Mouse (Mus musculus) liver (tissue): ENCODE data around the gene Add3.

Source experiments
- DNase-seq: peaks from one replicate; pipeline ENCODE4 v3.0.0-alpha.2; 2020; ENCODE audit warnings: mixed read lengths

The Add3 gene

DNA sequence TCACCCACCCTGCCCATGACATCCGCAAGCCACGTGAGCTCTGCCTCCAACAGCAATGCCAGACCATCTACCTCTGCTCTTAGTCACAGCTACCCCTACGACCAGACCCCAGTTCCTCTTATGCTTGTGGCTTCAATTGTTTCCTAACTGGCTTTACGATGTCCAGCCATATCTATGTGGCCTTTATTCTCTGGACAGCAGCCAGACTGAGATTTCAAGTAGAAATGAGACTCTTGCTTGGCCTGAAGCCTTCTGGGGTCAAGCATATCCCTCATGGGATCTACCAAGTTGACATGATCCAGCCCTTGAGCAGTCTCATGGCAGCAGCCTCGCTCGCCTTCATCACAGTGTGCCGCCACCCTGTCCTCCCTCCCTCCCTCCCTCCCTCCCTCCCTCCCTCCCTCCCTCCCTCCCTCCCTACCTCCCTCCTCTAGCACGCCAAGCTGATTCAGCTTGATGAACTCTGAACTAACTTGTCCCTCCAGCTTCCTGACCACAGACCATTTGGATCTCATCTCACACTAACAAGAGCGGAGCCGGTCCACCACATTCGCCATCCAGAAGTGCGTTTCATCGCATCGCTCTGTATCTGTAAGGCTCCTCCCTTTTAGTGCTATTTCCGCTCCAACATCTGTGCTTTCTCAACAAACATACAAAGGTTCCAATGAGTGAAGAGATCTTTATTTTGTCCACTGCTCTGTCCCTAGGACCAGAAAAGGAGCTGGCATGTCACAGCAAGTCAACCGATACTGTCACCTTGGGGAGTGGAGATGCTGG lies 9.7 kb upstream of the Add3 start:
- DNase-seq: no peak

DNA sequence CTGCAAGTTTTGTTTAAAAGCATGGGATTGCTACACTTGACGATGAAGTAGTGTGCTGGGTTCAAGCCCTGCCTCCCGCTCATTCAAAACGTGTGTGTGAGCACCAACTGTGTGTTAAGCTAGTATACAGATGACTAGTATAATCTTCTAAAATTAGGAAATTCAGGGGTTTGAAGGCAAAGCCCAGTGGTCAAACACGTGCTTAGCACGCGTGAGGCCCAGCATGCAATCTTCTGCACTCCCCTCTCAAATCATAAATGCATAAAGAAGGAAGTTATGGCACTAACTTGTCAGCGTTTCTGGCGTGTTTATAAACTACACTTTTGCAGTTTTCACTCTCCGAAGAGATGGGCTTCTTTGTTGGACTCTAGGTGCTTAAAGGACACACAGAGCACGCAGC lies 7.8 kb upstream of the Add3 start:
- DNase-seq: no peak

DNA sequence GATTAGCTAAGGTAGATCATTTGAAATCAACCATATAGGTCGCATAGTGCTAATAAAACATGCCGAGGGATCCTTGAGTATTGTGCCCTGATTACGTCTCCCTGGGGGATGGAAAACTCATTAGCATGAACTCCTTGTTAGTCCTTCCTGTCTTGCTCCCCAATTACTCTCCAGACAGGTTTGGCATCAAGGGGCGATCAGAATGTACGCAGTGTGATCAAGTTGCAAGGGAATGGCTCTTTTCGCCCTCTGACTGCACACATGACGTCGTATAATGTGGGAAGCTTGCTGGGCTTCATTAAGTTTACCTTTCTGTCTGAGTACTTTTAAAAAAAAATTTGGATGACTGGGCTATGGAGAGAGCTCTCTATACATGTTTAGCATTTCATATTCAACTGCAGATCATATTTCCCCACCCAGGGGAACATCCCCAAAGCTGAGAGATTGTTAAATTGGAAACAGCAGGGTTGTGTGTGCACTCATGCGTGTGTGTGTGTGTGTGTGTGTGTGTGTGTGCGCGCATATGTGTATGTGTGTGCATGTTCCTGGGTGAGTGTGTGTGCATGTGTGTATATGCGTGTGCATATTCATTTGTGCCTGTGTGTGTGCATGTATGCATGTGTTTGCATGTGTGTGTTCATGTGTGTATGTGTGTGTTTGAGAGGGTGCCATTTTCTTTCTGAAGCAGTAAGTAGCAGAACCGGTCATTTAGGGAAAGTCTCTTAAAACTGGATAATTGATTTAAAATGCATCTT lies 3.7 kb upstream of the Add3 start:
- no peak for DNase-seq

DNA sequence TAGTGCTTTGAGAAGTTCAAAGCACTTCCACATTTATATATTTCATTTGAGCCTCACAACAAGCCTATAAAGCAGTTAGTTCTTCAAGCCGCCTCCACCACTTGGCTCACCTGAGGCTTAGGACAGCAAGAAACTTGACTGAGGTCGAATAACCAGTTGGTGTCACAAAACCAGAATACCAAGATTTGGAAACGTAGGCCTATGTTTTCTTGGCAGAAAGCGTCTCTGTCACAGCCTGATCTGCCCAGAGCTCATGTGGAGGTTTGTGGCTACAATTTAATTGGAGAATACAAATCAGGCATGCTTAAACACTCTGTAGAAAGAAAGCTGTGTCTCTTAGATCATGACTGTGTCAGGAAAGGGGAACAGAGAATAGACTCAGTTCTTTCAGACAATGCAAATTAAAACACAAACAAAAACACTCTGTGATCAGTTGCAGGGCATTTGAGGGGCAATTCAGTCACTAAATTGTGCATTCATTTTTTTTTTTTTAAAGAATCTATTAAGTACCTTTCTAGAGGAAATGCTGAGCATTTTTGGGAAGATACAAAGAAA lies 3.0 kb upstream of the Add3 start:
- no peak for DNase-seq

DNA sequence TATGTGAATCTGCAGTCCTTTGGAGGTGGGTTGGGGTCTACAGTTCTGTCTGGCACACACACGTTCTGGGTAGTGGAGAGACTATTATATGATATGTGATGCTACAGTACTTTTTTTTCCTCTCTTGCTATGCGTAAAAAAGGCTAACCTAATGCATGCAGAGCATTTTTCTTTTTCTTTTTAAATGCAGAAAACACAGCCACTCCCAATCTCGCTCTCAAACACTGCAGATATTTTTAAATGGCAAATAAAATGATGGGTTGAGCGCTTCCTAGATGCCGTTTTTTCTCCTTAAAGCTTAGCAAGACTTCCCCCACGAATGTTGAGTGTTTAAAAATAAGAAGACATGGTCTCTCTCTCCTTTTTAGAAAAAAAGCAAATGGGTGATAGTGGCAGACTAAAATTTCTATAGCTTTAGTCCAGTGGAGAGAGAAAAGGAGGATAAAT lies 584 bp downstream of the Add3 start:
- no peak for DNase-seq

DNA sequence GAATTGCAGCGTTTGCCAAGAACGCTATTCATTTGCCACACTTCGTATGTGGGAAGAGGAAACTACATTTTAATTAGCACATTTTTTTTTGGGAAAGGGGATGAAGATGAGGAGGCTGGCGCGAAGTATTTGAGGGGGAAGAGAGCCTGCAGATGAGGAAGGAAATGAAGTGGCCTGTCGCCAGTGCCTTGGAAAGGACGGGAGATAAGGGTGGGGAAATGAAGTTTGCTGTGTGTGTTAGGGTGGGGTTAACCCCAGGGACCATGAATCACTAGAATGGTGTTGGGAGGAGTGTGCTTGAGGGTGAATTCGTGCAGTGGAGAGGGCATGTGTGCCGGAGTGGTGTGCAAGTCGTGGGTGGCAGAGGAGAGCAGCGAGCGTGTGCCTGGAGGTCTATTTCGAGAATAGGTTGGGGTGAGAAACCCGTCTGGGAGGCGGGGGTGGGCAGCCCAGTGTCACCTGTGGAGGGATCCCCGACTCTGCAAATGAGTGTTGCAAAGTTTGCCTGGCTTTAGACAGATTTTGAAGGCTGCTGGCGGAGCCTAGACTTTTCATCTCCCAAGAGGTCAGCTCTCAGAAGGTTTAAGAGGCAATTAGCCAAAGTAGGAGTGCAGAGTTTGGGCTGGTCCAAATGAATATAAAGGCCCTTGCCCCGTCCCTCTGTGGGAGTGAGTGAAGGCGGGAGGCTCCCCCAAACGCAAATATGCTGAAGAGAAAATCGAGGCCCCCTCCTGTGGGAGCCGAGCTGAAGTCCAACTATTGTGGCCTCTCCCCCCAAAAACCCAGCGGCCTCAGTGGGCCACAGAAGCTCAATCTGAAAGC lies 1.2 kb downstream of the Add3 start:
- peak; percentile 59 for DNase-seq

DNA sequence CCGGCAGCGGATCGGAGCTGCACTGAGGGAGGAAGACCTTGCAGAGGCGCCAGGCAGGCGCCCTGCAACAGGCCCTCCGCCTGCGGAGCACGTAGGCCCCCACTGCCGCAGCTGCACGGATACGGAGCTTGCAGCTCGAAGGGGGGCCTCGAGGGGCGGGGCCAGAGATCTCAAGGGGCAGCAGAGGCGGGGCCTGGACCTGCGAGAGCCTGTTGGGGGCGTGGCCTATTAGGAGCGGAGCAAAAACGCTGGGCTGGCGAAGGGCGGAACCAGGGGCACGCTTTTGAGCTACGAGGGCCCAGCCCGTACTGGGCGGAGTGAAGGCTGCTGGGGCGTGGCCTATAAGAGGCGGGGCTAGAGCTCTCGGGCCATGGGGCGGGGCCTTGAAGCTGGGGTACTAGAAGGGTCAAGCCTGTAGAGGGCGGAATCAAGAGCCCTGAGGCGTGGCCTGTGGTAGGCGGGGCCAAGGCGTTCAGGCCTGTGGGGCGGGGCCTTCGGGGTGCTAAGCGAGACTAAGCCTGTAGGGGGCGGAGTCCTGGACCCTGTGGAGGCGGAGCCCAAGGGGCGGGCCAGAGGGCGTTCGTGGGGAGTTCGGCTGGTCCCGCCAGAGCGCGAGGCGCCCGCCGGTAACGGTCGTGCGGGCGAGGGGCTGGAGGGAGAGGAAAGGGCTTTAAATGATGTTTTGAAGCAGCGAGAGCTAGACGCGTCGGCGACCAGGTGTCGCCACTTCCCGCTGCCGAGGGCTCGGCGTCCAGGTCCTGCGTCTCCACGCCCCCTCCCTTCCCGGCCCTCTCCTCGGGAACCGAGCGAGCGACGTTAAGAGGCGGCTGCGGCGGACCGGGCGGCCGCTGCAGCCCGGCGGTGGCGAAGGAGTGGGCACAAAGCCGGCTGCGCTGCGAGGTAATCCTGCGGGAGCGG lies 2.2 kb downstream of the Add3 start:
- peak; percentile 100 for DNase-seq

DNA sequence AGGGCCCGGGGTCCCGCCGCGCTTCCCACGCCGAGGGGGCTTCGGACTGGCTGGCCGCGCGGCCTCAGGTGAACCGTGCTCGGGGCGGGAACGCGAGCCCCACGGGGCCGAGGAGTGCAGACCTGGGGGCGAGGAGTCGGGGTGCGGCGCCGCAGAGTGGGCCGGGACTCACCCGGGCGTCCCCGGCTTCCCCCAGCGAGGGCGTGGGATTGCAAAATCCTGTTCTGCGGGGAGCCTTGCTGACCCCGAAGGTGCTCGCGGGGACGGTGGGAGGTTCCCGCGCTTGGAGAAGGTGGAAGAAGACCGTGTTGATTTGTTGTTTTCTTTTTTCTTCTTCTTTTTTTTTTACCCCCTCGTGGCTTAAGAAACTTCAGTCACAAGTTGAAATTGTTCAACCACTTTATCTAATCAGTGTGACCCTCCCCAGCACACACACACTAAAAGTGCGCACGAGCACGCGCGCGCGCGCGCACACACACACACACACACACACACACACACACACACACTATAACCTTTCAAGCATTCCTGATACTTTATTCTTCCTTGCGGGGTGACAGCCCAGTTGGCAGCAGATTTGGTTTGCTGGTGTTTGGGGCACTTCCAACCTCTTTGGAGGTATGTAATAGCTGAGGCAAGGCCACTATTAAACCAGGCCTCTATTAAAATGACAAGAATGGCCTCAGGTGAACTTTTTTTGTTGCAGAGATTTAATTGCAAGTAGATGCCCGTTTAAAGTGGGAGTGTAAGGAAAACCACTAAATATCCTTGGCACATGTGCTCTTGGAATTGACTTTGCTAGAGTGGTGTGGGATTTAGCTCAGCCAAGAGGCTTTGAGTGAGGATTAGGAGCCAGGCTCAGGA lies 3.1 kb downstream of the Add3 start:
- peak; percentile 43 for DNase-seq

DNA sequence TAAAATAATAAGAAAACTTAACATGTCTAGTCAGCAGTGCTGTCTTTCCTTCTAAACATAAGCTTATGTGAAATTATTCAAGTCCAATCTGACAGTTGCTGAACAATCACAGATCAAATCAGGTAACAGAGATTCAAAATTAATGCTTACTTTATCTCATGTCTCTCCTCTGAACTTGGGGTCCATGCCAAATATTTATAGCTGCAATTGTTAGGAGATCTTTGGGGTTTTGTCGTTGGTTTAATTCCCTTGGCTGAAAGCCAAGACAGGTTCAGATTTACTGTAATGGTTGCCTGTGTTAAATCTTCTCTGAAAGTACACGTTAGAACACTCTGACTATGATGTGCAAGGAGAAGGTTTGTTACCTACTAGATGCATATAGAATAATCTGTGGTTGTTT lies 4.8 kb downstream of the Add3 start:
- DNase-seq: no peak

DNA sequence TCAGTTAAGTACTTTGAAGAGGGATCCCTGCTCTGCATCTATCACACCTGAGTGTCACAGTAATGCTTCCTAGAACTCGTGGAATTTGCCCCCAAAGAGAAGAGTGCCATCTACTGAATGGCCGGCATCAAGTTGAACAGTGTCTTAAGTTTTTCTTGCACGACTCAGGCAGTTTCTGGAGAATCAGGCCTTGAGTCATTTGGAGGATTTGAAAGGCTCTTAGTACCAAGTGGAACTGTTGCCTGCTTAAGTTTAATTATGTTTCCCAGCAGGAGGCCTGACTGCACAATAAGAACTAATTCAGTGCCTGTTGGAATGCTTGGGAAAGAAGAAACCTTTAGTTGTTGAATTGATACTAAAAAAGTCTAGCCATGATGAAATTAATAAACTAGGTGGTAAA lies 9.1 kb downstream of the Add3 start:
- no peak for DNase-seq

DNA sequence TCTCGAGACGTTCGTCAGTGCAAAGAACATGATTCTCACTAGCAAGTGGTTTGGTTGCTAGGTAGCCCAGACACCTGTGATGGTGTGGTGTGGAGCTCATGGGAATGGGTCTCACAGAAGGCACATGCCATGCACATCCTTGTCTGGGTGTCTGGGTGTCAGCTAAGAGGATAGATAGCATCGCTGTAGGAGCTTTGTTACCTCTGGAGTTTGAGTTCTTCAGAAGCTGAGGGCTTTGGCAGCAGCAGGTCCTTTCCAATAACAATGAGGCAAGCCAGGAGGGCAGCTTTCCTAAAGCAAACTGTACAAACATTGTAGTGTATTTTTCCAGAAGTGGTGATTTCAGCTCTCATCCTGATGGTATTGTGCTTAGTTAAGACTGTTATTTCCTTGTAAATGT lies 12.2 kb downstream of the Add3 start:
- no peak for DNase-seq

DNA sequence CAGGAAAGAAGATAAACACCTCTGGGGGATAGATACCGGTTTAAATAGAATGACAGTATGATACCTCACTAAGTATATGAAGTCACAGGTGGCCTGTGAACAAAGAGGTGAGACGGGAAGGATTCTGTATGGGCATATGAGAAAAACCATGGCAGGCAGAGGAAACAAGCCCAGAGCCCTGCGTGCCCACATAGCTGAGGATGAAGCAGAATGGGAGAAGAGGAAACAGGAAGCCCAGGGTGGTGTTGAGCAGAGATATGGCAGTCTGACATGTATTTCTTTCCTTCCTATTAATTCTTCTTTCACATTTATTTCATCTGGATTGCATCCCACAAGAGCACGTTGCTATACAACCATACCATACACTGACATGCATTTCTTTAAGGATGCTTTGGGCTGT lies 12.9 kb downstream of the Add3 start:
- no peak for DNase-seq

DNA sequence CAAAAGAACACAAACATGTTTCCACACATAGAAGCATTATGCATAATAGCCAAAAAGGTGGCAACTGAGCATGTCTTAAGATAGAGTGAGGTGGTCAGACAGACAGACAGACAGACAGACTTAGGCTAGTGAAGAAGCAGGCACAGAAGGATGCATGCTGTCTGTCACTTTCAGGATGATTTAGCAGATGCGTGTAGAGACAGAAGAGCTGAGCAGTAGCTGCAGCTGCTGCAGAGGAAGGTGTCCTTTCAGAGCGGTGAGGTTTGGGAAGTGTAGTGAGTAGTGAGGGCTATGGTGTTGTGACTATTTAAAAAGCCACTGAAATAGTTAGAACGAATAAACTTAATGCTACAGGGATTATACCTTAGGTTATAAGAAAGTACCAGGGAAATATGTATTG lies 13.9 kb downstream of the Add3 start:
- DNase-seq: no peak

DNA sequence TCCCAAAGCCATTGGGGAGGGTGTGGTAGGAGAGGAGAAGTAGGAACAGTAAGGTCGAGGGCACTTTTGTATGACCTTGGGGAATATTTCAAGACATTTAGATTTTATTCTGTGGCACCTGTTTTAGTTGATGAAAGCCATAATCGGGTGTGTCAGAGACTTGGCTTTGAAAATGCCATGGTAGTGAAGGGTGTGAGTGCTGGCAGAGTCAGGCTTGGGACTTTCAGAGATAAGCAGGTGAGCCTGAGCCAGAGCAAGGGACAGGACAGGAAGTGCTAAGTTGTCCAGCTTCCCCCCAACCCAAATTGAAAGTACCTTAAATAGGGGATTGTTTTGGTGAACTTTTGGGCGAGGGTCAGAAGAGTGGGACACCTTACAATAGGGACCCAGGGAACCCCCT lies 16.1 kb downstream of the Add3 start:
- no peak for DNase-seq

DNA sequence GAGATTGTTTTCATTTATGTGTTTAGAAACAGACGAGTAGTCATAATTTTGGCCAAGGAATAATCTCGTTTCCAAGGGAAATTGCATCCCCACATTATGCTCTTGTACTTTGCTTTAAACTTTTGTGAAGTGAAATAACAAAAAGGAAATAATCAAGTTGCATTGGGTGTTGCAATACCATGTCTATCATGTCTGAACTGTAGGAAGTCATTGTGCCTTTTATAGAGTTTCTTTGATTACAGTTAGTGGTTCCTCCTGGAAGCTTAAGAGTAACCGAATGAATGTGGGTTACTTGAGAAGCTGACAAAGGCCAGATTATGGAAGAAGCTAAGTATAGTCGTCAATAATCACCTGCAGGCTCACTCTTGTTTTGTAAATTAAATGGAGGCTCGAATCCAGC lies 16.9 kb downstream of the Add3 start:
- no peak for DNase-seq

DNA sequence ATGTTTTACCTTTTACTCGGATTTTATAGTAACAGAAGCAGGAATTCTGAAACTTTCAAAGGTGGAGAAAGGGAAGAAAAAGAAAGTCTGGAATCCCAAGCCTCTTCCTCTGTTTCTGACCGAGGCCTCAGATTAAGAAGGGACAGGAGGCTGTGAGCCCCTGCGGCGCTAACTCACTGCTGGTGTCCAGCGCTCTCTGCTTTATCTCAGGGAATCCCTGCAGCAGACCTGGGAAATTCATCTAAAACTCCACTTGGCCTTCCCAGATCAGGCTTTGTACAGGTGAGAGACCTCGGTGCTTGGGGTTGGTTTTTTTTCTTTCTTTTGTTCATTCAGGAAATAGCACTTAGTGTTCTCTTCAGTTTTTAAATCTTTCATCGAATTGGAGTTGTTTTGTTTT lies 19.1 kb downstream of the Add3 start:
- no peak for DNase-seq

DNA sequence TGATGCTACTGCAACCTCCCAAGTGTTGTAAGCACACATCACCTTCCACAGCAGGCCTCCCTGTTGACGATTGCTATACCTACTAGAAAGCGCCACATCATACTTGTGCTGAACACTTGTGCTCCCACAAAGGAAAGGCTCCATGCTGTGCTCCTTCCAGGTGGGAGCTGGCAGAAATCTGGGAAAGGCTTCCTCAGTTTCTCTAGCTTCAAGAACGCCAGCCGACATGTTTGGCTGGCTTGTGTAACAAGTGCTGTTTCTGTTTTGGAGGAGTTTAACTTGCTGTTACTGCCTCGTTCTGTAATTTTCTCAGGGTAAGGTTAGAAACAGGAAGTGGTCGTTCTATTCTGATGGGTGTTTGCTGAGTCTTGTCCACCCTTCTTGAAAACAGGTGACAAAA lies 22.7 kb downstream of the Add3 start:
- DNase-seq: no peak

DNA sequence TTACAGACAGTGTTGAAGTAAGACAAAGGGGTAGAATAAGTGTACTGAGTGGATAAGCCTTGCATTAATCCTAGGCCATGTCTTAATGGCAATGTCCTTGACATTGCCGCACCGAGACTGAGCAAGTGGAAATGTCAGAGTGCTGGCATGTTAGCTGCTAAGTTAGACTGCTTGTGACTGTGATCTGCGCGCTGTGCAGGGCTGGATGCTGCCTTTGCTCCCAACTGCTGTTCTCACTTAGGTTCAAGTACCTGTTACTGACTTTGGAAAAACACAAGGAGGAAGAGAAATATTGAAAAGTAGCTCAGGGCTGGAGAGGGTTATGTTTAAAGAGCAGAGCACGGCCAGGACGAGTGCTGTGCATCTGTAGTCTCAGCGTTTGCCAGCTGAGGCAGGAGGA lies 24.4 kb downstream of the Add3 start:
- no peak for DNase-seq

DNA sequence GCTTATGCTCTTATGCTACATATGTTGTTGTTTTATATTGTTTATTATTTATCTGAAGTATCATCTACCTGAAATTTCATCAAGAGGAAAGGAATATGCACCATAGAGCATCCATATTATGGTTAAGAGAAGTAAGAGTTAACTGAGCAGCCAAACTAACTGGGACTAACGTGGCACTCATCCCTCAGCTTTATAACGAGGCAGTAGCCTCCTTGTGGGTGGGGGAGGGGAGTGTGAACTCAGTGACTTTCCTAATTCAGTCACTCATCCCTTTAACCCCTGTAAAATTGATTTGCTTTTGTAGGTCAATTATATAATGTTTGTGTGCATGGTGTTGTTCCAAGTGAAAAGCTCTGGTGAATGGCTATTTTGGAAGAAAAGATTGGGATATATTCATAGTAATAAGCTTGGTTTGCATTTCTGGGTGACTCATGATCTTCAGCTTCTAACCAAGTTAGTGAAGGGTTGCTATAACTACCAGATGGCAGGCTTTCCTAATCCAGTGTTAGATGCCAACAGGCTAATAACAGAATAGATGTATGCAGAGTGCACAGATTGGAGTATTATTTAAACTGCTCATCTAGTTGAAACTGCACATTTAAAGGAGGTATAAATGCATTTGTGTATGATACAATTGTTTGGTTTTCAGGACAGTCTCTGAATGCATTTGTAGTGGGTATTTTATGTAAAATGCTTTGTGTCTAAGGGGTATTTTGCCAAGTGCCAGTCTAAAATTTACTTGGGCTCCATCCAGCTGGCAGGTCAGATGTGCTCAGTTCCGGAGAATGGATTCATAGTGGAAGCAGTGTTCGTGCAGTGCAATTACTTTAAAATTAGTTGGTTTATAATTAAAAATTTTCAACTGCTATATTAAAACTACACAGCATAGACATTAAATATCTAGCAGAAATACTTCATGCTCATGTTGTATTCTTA lies 25.3 kb downstream of the Add3 start:
- no peak for DNase-seq

DNA sequence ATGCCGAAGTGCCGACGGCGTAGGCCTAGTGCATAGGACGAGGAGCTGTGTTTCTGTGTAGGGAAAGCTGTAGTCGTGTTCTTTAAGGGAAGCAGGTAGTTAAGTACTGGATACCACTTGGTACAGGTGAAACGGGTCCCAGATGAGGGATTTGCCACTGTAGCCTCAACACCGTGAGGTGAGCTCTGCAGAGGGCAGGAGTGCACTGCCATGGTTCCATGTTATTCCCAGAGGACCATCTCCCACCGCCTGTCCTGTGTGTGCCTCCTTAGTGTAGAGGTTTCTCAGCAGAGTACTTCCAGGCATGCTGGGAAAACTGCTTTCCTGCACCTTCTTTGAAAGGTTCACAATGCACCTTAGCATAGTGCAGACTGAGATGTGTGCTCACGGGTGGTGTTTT lies 26.1 kb downstream of the Add3 start:
- no peak for DNase-seq
